Mouse (Mus musculus): Measurements from ENCODE around the gene Upk3b.

GRCm38 (mm10) chr5:136084891-136085651 is 46.8 kb downstream of the Upk3b start:
- TF ChIP-seq POLR2A (IDR thresholded peaks at IDR 0.05; ENCODE audit: insufficient read depth, low read length) (no peak), CTCF (IDR thresholded peaks at IDR 0.05; ENCODE audit: low read depth, low read length) (no peak), EP300 (IDR thresholded peaks at IDR 0.05; ENCODE audit: insufficient read depth, low read depth, low read length) (no peak)
